Mouse (Mus musculus): ENCODE data around the gene Olfr391-ps. TPM values are rescaled to one million over a fixed set of nuclear protein-coding genes. Genes with fewer than 3 reads are reported as not detected.

Olfr391-ps gene
- not detected in 2 replicates for polyA plus RNA-seq (2015; fragmentation: Nextera tagmentation; extraction: Ambion mirVana)

DNA sequence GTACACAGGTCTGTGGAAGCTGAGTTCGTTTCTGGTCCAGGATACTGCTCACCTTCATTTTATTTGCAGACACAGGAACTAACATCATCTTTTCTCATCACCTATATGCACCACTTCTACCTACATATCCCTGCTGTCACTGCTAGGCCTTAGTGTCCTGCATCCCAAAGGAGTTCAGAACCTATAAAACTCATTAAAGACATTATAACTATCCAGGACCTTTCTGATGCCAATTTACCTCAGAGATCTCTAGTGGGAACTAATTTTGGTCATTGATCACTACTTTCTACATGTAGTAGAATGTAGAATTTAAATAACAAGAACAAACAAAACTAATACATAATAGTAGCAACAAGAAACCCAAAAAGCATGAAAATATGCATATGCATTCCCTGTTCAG, at the start of gene Olfr391-ps:
TSS of gene Olfr391-ps (minus strand) at position 101 of the 400 bp plus-strand sequence.
- no peak for ATAC-seq
- Histone ChIP-seq H3K4me1 (replicated peaks) (no peaks in the 10 kb centered on the region), H3K9me3 (peaks cover 13% of the 10 kb centered on the region; the same call in 1 of the 2 replicates), H3K9ac (replicated peaks) (no peak within 1 kb of the TSS), H3K4me2 (replicated peaks) (no peak within 1 kb of the TSS), H3K27ac (no peak within 1 kb of the TSS), H3K27me3 (no peaks in the 10 kb centered on the region), H3K4me3 (replicated peaks) (no peak within 1 kb of the TSS), H3K36me3 (no peaks in the 10 kb centered on the region)
- WGBS = 32% methylated on average over 1 of the region's 1 CpGs

DNA sequence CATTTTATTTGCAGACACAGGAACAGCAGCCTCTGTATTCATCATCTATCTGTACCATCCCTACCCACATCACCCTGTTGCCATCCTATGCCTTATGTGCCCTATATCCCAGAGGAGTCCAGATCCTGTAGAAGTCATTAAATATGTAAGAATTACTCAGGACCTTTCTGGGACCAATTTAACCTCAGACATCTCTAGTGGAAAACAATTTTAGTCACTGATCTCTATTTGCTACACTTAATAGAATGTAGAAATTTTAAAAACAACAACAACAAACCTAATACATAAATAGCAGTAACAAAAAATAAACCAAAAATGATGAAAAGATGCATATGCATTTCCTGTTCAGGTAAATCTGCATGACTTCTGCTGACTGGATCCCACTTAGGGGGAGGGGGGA, 48.5 kb upstream of the Olfr391-ps start, which contains the start of gene Olfr393:
TSS of gene Olfr393 (minus strand) at position 101 of the 400 bp plus-strand sequence.
- ATAC-seq = no peak
- Histone ChIP-seq H3K9ac (replicated peaks) (no peak within 1 kb of the TSS), H3K9me3 (peaks cover 15% of the 10 kb centered on the region; the same call in 1 of the 2 replicates), H3K4me2 (replicated peaks) (no peak within 1 kb of the TSS), H3K4me1 (replicated peaks) (no peaks in the 10 kb centered on the region), H3K27me3 (no peaks in the 10 kb centered on the region), H3K36me3 (no peaks in the 10 kb centered on the region), H3K27ac (no peak within 1 kb of the TSS), H3K4me3 (replicated peaks) (no peak within 1 kb of the TSS)

DNA sequence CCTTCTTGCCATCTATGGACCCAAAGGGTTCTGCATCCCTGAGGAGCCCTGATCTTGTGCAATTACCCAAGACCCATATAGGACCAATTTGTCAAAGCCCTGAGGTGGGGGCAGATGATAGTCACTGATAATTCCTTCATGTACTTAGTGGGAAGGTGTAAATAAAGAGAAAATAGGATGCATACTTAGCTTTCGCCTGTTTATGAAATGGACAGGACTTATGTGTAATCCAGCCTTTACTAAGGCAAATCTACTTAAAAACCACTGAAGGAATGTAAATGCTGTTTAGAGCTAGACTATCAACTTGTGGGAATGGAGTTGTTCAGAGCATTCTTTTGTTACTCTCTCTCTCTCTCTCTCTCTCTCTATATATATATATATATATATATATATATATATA, 14.1 kb upstream of the Olfr391-ps start, which contains the start of gene Olfr392:
TSS of gene Olfr392 (minus strand) at position 101 of the 400 bp plus-strand sequence.
- 87% methylated on average over 1 of the region's 1 CpGs for WGBS
- no peak within 1 kb of the TSS for H3K27ac ChIP-seq
- H3K36me3 ChIP-seq = no peaks in the 10 kb centered on the region

DNA sequence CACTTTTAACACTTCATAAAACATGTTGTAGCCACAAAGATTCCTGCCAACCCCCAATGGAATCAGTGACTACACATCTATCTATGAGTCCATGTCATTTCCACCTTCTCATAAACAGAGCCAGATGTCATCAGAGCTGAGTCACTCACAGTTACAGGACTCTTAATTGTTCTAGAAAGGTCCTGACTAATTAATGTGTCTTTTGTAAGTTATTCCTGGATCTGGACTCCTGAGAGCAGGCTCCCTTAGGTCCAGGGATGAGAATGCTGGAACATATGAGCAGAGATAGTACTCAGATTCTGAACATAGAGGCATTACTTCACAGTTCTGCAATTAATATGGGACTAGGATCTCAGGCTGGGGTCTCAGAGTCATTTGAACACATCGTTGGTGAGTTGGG, 20.2 kb downstream of the Olfr391-ps start, which contains the start of gene Olfr390:
TSS of gene Olfr390 (plus strand) at position 301 of the 400 bp plus-strand sequence.
- no peak within 1 kb of the TSS for H3K27ac ChIP-seq
- H3K4me1 ChIP-seq (replicated peaks) = no peaks in the 10 kb centered on the region
- H3K4me3 ChIP-seq (replicated peaks) = no peak within 1 kb of the TSS
- H3K4me2 ChIP-seq (replicated peaks) = no peak within 1 kb of the TSS
- WGBS = 77% methylated on average over 1 of the region's 1 CpGs
- H3K9me3 ChIP-seq = peaks cover 6% of the 10 kb centered on the region; the same call in 1 of the 2 replicates
- H3K27me3 ChIP-seq = no peaks in the 10 kb centered on the region
- H3K9ac ChIP-seq (replicated peaks) = no peak within 1 kb of the TSS
- no peak for ATAC-seq
- no peaks in the 10 kb centered on the region for H3K36me3 ChIP-seq

More for the DNA sequence above, 14.1 kb upstream of the Olfr391-ps start, which contains the start of gene Olfr392:
- Histone ChIP-seq H3K4me1 (replicated peaks) (no peaks in the 10 kb centered on the region), H3K9me3 (peaks cover 3% of the 10 kb centered on the region; the same call in 1 of the 2 replicates), H3K9ac (replicated peaks) (no peak within 1 kb of the TSS), H3K4me2 (replicated peaks) (no peak within 1 kb of the TSS), H3K27me3 (no peaks in the 10 kb centered on the region), H3K4me3 (replicated peaks) (no peak within 1 kb of the TSS)
- no peak for ATAC-seq

DNA sequence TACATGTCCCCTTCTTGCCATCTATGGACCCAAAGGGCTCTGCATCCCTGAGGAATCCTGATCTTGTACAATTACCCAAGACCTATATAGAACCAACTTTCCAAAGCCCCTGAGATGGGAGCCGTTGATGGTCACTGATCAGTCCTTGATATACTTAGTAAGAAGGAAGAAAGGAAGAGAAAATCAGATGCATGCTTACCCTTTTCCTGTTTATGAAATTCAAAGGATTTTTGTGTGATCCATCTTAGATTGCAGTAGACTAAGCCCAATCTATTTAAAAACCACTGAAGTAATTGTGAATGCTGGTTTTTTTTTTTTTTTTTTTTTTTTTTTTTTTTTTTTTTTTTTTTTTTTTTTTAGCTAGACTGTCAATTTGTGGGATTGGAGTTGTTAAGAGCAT, 22.2 kb downstream of the Olfr391-ps start, which contains the start of gene Olfr389:
TSS of gene Olfr389 (minus strand) at position 101 of the 400 bp plus-strand sequence.
- no peaks in the 10 kb centered on the region for H3K27me3 ChIP-seq
- H3K36me3 ChIP-seq = no peaks in the 10 kb centered on the region
- no peak within 1 kb of the TSS for H3K4me3 ChIP-seq (replicated peaks)
- no peak within 1 kb of the TSS for H3K27ac ChIP-seq
- peaks cover 11% of the 10 kb centered on the region for H3K9me3 ChIP-seq
- no peaks in the 10 kb centered on the region for H3K4me1 ChIP-seq (replicated peaks)
- WGBS = 92% methylated on average over 1 of the region's 1 CpGs
- no peak within 1 kb of the TSS for H3K9ac ChIP-seq (replicated peaks)
- H3K4me2 ChIP-seq (replicated peaks) = no peak within 1 kb of the TSS
- ATAC-seq = no peak

DNA sequence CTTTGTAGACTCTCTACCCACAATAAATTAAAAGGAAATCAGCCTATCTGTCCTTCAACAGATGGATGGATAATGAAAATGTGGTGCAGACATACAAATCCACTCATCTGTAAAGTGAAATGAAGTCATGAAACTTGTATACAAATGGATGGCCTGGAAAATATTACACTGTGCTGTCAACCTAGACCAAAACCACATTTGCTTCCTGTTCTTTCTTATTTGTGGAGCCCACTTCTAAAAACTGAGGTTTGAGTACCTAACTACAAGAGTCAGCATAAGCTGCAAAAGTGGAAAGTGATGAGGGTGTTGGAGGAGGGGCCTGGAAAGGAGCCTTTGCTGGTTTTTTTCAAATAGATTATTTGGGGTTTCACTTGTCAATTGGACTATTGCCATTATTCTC, 43.7 kb downstream of the Olfr391-ps start:
- no peak for ATAC-seq
- Histone ChIP-seq H3K4me1 (replicated peaks) (no peaks in the 10 kb centered on the region), H3K36me3 (no peaks in the 10 kb centered on the region)

More for the DNA sequence above, 43.7 kb downstream of the Olfr391-ps start:
- Histone ChIP-seq H3K9ac (replicated peaks) (no peak overlapping the region), H3K4me3 (replicated peaks) (no peak overlapping the region), H3K27ac (no peak overlapping the region), H3K27me3 (no peaks in the 10 kb centered on the region), H3K9me3 (peaks cover 28% of the 10 kb centered on the region), H3K4me2 (replicated peaks) (no peak overlapping the region)

Other genes starting within 250 kb of the Olfr391-ps start
- gene Olfr385, start 210.0 kb downstream of the Olfr391-ps start, polyA plus RNA-seq (2015; fragmentation: Nextera tagmentation; extraction: Ambion mirVana) = not detected in 2 replicates
- not detected in 2 replicates for gene Olfr384, start 204.5 kb downstream of the Olfr391-ps start, polyA plus RNA-seq (2015; fragmentation: Nextera tagmentation; extraction: Ambion mirVana)
- not detected in 2 replicates for gene Zfp735, start 114.3 kb downstream of the Olfr391-ps start, polyA plus RNA-seq (2015; fragmentation: Nextera tagmentation; extraction: Ambion mirVana)
- not detected in 2 replicates for gene Olfr389, start 22.3 kb downstream of the Olfr391-ps start, polyA plus RNA-seq (2015; fragmentation: Nextera tagmentation; extraction: Ambion mirVana)
- gene Olfr390, start 20.1 kb downstream of the Olfr391-ps start, polyA plus RNA-seq (2015; fragmentation: Nextera tagmentation; extraction: Ambion mirVana) = not detected in 2 replicates
- gene Olfr392, start 14.0 kb upstream of the Olfr391-ps start, polyA plus RNA-seq (2015; fragmentation: Nextera tagmentation; extraction: Ambion mirVana) = not detected in 2 replicates
- not detected in 2 replicates for gene Olfr393, start 48.4 kb upstream of the Olfr391-ps start, polyA plus RNA-seq (2015; fragmentation: Nextera tagmentation; extraction: Ambion mirVana)
- gene Olfr394, start 87.7 kb upstream of the Olfr391-ps start, polyA plus RNA-seq (2015; fragmentation: Nextera tagmentation; extraction: Ambion mirVana) = not detected in 2 replicates
- gene Olfr395, start 106.2 kb upstream of the Olfr391-ps start, polyA plus RNA-seq (2015; fragmentation: Nextera tagmentation; extraction: Ambion mirVana) = not detected in 2 replicates
- not detected in 2 replicates for gene Olfr23, start 133.6 kb upstream of the Olfr391-ps start, polyA plus RNA-seq (2015; fragmentation: Nextera tagmentation; extraction: Ambion mirVana)
- not detected in 2 replicates for gene Olfr397, start 157.8 kb upstream of the Olfr391-ps start, polyA plus RNA-seq (2015; fragmentation: Nextera tagmentation; extraction: Ambion mirVana)
- gene Olfr398, start 187.4 kb upstream of the Olfr391-ps start, polyA plus RNA-seq (2015; fragmentation: Nextera tagmentation; extraction: Ambion mirVana) = 0.03 TPM in 1 of 2 replicates, not detected in the other